Mouse (Mus musculus) intestine, embryonic 16.5 days (tissue): Measurements from ENCODE around the gene Mmp9. TPM values are rescaled to one million over a fixed set of nuclear protein-coding genes. Genes with fewer than 3 reads are reported as not detected.

Source experiments
- polyA plus RNA-seq: library from polyadenylated mRNA; unstranded; fragments of >200 nt; fragmentation: Nextera tagmentation; extraction: Ambion mirVana; gene quantifications from 2 replicates; pipeline ENCODE4 v1.2.1, GENCODE M21; 2015

The Mmp9 gene
- polyA plus RNA-seq, 1 experiment from 2014 or later, result 7.6 TPM

Other genes starting within 250 kb of the Mmp9 start
- gene Spint4, start 242.3 kb upstream of the Mmp9 start, polyA plus RNA-seq, result not detected in 2 replicates
- gene Spint5, start 225.5 kb upstream of the Mmp9 start, polyA plus RNA-seq, result not detected in 2 replicates
- 1.3 and 1.8 TPM in 2 replicates for gene Wfdc3, start 194.8 kb upstream of the Mmp9 start, polyA plus RNA-seq
- gene Dnttip1, start 194.8 kb upstream of the Mmp9 start, polyA plus RNA-seq, result 55.9 and 56.9 TPM in 2 replicates
- gene Ube2c, start 170.9 kb upstream of the Mmp9 start, polyA plus RNA-seq, result 360 and 426 TPM in 2 replicates
- 3.2 and 3.9 TPM in 2 replicates for gene Tnnc2, start 160.8 kb upstream of the Mmp9 start, polyA plus RNA-seq
- 18.3 and 19.6 TPM in 2 replicates for gene Snx21, start 155.0 kb upstream of the Mmp9 start, polyA plus RNA-seq
- gene Acot8, start 135.9 kb upstream of the Mmp9 start, polyA plus RNA-seq, result 37.5 and 39.5 TPM in 2 replicates
- gene Zswim3, start 135.7 kb upstream of the Mmp9 start, polyA plus RNA-seq, result 9.3 and 10.3 TPM in 2 replicates
- 11.7 and 13.4 TPM in 2 replicates for gene Zswim1, start 118.1 kb upstream of the Mmp9 start, polyA plus RNA-seq
- not detected in 2 replicates for gene Spata25, start 112.2 kb upstream of the Mmp9 start, polyA plus RNA-seq
- gene Ctsa, start 107.9 kb upstream of the Mmp9 start, polyA plus RNA-seq, result 418 and 551 TPM in 2 replicates
- 6.1 and 7.5 TPM in 2 replicates for gene Neurl2, start 107.3 kb upstream of the Mmp9 start, polyA plus RNA-seq
- 31.4 and 31.5 TPM in 2 replicates for gene Pltp, start 83.1 kb upstream of the Mmp9 start, polyA plus RNA-seq
- 57.9 and 64.0 TPM in 2 replicates for gene Pcif1, start 61.5 kb upstream of the Mmp9 start, polyA plus RNA-seq
- gene Zfp335, start 29.0 kb upstream of the Mmp9 start, polyA plus RNA-seq, result 9.6 and 10.5 TPM in 2 replicates
- 0.23 and 0.32 TPM in 2 replicates for gene Slc12a5, start 20.0 kb downstream of the Mmp9 start, polyA plus RNA-seq
- 41.4 and 42.4 TPM in 2 replicates for gene Ncoa5, start 94.1 kb downstream of the Mmp9 start, polyA plus RNA-seq
- gene Cd40, start 114.8 kb downstream of the Mmp9 start, polyA plus RNA-seq, result 7.6 and 9.7 TPM in 2 replicates
- gene 1700025C18Rik, start 150.0 kb downstream of the Mmp9 start, polyA plus RNA-seq, result not detected in 2 replicates